Mouse (Mus musculus) lung, postnatal 0 days (tissue): ENCODE data around the gene Nisch. TPM values are rescaled to one million over a fixed set of nuclear protein-coding genes. Genes with fewer than 3 reads are reported as not detected.

Experiments
- ATAC-seq: fragments of 200-750 bp; cut with Nextera tagmentation; 2 replicates; pipeline ENCODE4 v1.8.0; 2017; ENCODE audit warnings: moderate library complexity
- DNase-seq: peaks from one replicate; pipeline ENCODE4 v3.0.0-alpha.2; 2016; ENCODE audit warnings: low spot score
- H3K27ac ChIP-seq: fragments of 300-500 bp; sonication (generic); 2 replicates; pipeline ENCODE4 v1.5.1; 2014; ENCODE audit warnings: antibody characterized with exemption, mild to moderate bottlenecking, low read length, mixed read lengths
- H3K27me3 ChIP-seq: fragments of 300-500 bp; sonication (generic); replicated peaks from 2 replicates; pipeline ENCODE4 v1.6.1; 2014; ENCODE audit warnings: low read length, mixed read lengths; ENCODE audit not compliant: insufficient read depth
- H3K36me3 ChIP-seq: fragments of 300-500 bp; sonication (generic); 2 replicates; pipeline ENCODE4 v1.6.1; 2014; ENCODE audit warnings: low read length, mixed read lengths; ENCODE audit not compliant: insufficient read depth
- H3K4me1 ChIP-seq: fragments of 300-500 bp; sonication (generic); 2 replicates; pipeline ENCODE4 v1.6.1; 2014; ENCODE audit warnings: antibody characterized with exemption, low read depth, low read length, mixed read lengths; ENCODE audit not compliant: insufficient read depth
- H3K4me2 ChIP-seq: fragments of 300-500 bp; sonication (generic); replicated peaks from 2 replicates; pipeline ENCODE4 v1.6.1; 2014; ENCODE audit warnings: low read depth, mild to moderate bottlenecking, low read length, moderate library complexity, mixed read lengths
- H3K4me3 ChIP-seq: fragments of 300-500 bp; sonication (generic); 2 replicates; pipeline ENCODE4 v1.5.1; 2014; ENCODE audit warnings: low read depth, low read length
- H3K9ac ChIP-seq: fragments of 300-500 bp; sonication (generic); replicated peaks from 2 replicates; pipeline ENCODE4 v1.6.1; 2014; ENCODE audit warnings: low read depth, mild to moderate bottlenecking
- H3K9me3 ChIP-seq: fragments of 300-500 bp; sonication (generic); 2 replicates; pipeline ENCODE4 v1.6.1; 2016; ENCODE audit warnings: low read length, mixed read lengths
- CTCF ChIP-seq: IDR thresholded peaks from 2 replicates; pipeline ENCODE4 v1.5.1; 2016; ENCODE audit warnings: antibody characterized with exemption, mild to moderate bottlenecking
- EP300 ChIP-seq: IDR thresholded peaks from 2 replicates; pipeline ENCODE4 v1.6.1; 2016; ENCODE audit warnings: antibody characterized with exemption, mild to moderate bottlenecking, control low read depth
- WGBS: fragments of 180-500 bp; shearing (Covaris S2); extraction: QIAGEN DNeasy Blood & Tissue Kit; methylation state at CpG from one replicate; pipeline ENCODE4 v1.1.7; 2014; 5-methylcytosine and 5-hydroxymethylcytosine counted together
- polyA plus RNA-seq: library from polyadenylated mRNA; unstranded; fragments of >200 nt; fragmentation: Nextera tagmentation; extraction: Ambion mirVana; gene quantifications from 2 replicates; pipeline ENCODE4 v1.2.1, GENCODE M21; 2015

Nisch gene
- polyA plus RNA-seq, 1 experiment from 2014 or later: 196 TPM

DNA sequence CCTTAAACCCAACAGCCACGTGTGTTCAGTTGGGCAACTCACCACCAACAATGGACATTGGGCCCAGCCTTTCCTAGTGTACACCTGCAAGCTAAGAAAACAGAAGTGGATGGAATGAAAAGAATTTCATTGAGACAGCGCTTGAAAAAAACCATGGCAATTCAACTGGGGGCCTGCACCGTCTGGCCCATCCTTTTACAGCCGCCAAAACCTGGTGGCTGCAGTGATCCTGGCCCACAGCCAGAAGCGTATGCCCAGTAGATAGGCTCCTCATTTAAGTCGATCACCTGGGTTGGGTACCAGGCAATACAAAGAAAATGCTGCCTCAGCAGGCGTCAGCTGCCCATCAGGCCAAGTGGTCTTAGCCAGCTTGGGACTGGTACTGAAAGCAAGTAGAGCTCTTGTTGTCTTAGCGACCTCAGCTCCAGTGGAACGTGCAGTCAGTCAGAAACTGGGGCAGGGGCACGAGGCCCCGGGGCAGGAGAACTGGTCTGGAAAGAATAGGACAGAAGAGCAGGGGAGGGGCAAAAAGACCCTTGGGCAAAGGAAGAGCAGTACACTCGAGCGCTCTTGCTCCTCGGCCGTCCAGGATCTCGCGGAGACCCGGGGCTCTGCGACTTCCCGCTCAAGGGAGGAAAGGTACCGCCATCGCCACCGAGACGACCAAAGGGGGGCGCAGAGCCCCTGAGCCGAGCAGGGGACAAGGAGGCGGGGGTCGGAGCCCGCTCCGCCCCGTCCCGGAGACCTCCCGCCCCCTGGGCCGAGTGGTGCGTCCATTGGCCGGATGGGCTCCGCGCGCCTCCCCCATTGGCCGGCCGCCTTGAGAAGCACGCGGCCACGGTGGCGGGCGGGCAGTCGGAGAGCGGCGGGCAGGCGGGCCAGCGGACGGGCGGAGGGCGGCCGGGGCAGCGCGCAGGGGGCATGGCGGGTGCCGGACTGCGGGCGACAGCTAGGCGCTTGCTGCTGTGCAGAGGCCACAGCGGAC lies 86.2 kb downstream of the Nisch start, which contains the start of gene Nt5dc2:
Gene Nt5dc2 (plus strand): TSS at position 818 of the 985 bp plus-strand sequence.
- Histone ChIP-seq H3K36me3 (0 out of 2 replicates have a peak, but pooled peaks cover 3% of the 10 kb centered on the region), H3K9ac (peak within 1 kb of the TSS; percentile 65), H3K27me3 (no peaks in the 10 kb centered on the region), H3K9me3 (no peaks in the 10 kb centered on the region), H3K4me1 (peaks cover 22% of the 10 kb centered on the region; the same call in 1 of the 2 replicates), H3K4me2 (peak within 1 kb of the TSS; percentile 97), H3K27ac (peak within 1 kb of the TSS; percentile 86), H3K4me3 (peak within 1 kb of the TSS; percentile 71)
- peak; percentile 94 for DNase-seq
- ATAC-seq: peak; percentile 70
- 5% methylated on average over 26 of the region's 63 CpGs for WGBS
- TF ChIP-seq CTCF (peak; percentile 37; the same call in 1 of the 2 replicates), EP300 (no peak)

GRCm38 (mm10) chr14:31129326-31130235 lies 87.2 kb downstream of the Nisch start:
- Histone ChIP-seq H3K27ac (peak overlapping the region; percentile 86; the same call in 1 of the 2 replicates), H3K4me2 (peak overlapping the region; percentile 46), H3K9me3 (no peaks in the 10 kb centered on the region), H3K36me3 (no peaks in the 10 kb centered on the region), H3K4me1 (peaks cover 22% of the 10 kb centered on the region; the same call in 1 of the 2 replicates), H3K27me3 (no peaks in the 10 kb centered on the region), H3K9ac (no peak overlapping the region), H3K4me3 (peak overlapping the region; percentile 26)
- 59% methylated on average over 15 of the region's 15 CpGs for WGBS
- no peak for ATAC-seq
- TF ChIP-seq CTCF (no peak), EP300 (no peak)
- DNase-seq: no peak

DNA sequence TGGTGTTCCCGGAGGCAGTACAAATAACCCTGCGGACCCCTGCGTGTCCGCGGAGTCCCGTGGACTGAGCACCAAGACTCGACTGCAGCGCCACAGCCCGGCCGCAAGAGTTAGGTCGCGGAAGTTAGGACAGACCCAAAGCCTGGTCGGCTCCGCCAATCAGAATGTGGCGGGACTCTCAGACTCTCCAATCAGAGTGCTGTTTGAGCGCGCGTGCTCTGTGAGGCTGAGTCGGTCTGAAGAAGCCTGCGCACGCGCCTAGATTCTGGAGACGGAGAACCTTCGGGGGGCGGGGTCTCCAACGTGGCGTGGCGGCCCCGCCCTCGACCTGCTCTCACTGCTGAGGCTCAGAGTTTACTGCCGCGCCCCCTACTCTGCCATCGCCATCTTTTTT lies 87.9 kb downstream of the Nisch start, which contains the start of gene Smim4:
Gene Smim4 (minus strand): TSS at position 131 of the 394 bp plus-strand sequence.
- Histone ChIP-seq H3K4me1 (peaks cover 16% of the 10 kb centered on the region; the same call in 1 of the 2 replicates), H3K27ac (peak within 1 kb of the TSS; percentile 95), H3K36me3 (no peaks in the 10 kb centered on the region), H3K9me3 (no peaks in the 10 kb centered on the region), H3K4me3 (peak within 1 kb of the TSS; percentile 74), H3K9ac (peak within 1 kb of the TSS; percentile 75), H3K4me2 (peak within 1 kb of the TSS; percentile 75), H3K27me3 (no peaks in the 10 kb centered on the region)
- DNase-seq: peak; percentile 100
- peak; percentile 91 for ATAC-seq
- TF ChIP-seq CTCF (peak; percentile 75), EP300 (no peak)
- WGBS: under 1% methylated on average over 33 of the region's 33 CpGs

GRCm38 (mm10) chr14:31128101-31128825 lies 88.5 kb downstream of the Nisch start:
- peak; percentile 57 for ATAC-seq
- Histone ChIP-seq H3K9me3 (no peaks in the 10 kb centered on the region), H3K27me3 (no peaks in the 10 kb centered on the region), H3K9ac (peak overlapping the region; percentile 75), H3K4me3 (peak overlapping the region; percentile 74), H3K4me2 (peak overlapping the region; percentile 75), H3K4me1 (peaks cover 14% of the 10 kb centered on the region; the same call in 1 of the 2 replicates), H3K36me3 (no peaks in the 10 kb centered on the region), H3K27ac (peak overlapping the region; percentile 95)
- WGBS: 1% methylated on average over 23 of the region's 23 CpGs
- TF ChIP-seq CTCF: peak; percentile 46; the same call in 1 of the 2 replicates
- TF ChIP-seq EP300: peak; percentile 68
- peak; percentile 92 for DNase-seq

GRCm38 (mm10) chr14:31126826-31127225 lies 89.9 kb downstream of the Nisch start:
- H3K4me1 ChIP-seq: peaks cover 5% of the 10 kb centered on the region; the same call in 1 of the 2 replicates
- ATAC-seq: no peak
- H3K36me3 ChIP-seq: 0 out of 2 replicates have a peak, but pooled peaks cover 2% of the 10 kb centered on the region
- H3K9me3 ChIP-seq: no peaks in the 10 kb centered on the region
- no peaks in the 10 kb centered on the region for H3K27me3 ChIP-seq
- H3K4me2 ChIP-seq: peak overlapping the region; percentile 36
- no peak overlapping the region for H3K4me3 ChIP-seq
- TF ChIP-seq CTCF: no peak
- no peak for TF ChIP-seq EP300
- no peak for DNase-seq
- 0 out of 2 replicates have a peak overlapping the region, but pooled peaks have one; percentile 28 for H3K27ac ChIP-seq
- 89% methylated on average over 8 of the region's 8 CpGs for WGBS
- no peak overlapping the region for H3K9ac ChIP-seq
